Mouse (Mus musculus) hindbrain, embryonic 11.5 days (tissue): Measurements from ENCODE around the gene Pms2. TPM values are rescaled to one million over a fixed set of nuclear protein-coding genes. Genes with fewer than 3 reads are reported as not detected.

Experiments used
- ATAC-seq: fragments of 200-750 bp; cut with Nextera tagmentation; 2 replicates; pipeline ENCODE4 v1.8.0; 2017; ENCODE audit warnings: mild to moderate bottlenecking, moderate TSS enrichment, moderate library complexity; ENCODE audit not compliant: low FRiP score
- DNase-seq: peaks from one replicate; pipeline ENCODE4 v3.0.0-alpha.2; 2015; ENCODE audit warnings: low spot score
- H3K27ac ChIP-seq: fragments of 300-500 bp; sonication (generic); 2 replicates; pipeline ENCODE4 v1.5.1; 2014; ENCODE audit warnings: mild to moderate bottlenecking, low read depth, low read length
- H3K27me3 ChIP-seq: fragments of 300-500 bp; sonication (generic); 2 replicates; pipeline ENCODE4 v1.6.1; 2014; ENCODE audit warnings: mild to moderate bottlenecking, low read length, moderate library complexity, mixed read lengths; ENCODE audit not compliant: control insufficient read depth, insufficient read depth
- H3K36me3 ChIP-seq: fragments of 300-500 bp; sonication (generic); 2 replicates; pipeline ENCODE4 v1.6.1; 2014; ENCODE audit warnings: mild to moderate bottlenecking, low read length, moderate library complexity, mixed read lengths; ENCODE audit not compliant: control insufficient read depth, insufficient read depth
- H3K4me1 ChIP-seq: fragments of 300-500 bp; sonication (generic); replicated peaks from 2 replicates; pipeline ENCODE4 v1.6.1; 2014; ENCODE audit warnings: low read length, mixed read lengths; ENCODE audit not compliant: control insufficient read depth, insufficient read depth
- H3K4me2 ChIP-seq: fragments of 300-500 bp; sonication (generic); replicated peaks from 2 replicates; pipeline ENCODE4 v1.6.1; 2014; ENCODE audit warnings: mild to moderate bottlenecking, low read depth, low read length
- H3K4me3 ChIP-seq: fragments of 300-500 bp; sonication (generic); 2 replicates; pipeline ENCODE4 v1.5.1; 2014; ENCODE audit warnings: low read depth, low read length
- H3K9ac ChIP-seq: fragments of 300-500 bp; sonication (generic); 2 replicates; pipeline ENCODE4 v1.6.1; 2014; ENCODE audit warnings: low read depth, low read length
- H3K9me3 ChIP-seq: fragments of 300-500 bp; sonication (generic); 2 replicates; pipeline ENCODE4 v1.6.1; 2016; ENCODE audit warnings: low read length; ENCODE audit not compliant: control insufficient read depth
- WGBS: fragments of 180-500 bp; shearing (Covaris S2); extraction: QIAGEN DNeasy Blood & Tissue Kit; methylation state at CpG from one replicate; pipeline ENCODE4 v1.1.7; 2014; 5-methylcytosine and 5-hydroxymethylcytosine counted together
- polyA plus RNA-seq: library from polyadenylated mRNA; unstranded; fragments of >200 nt; fragmentation: Nextera tagmentation; extraction: Ambion mirVana; gene quantifications from 2 replicates; pipeline ENCODE4 v1.2.1, GENCODE M21; 2014

Pms2 gene
- polyA plus RNA-seq, 1 experiment from 2014 or later, result 29.5 TPM

DNA sequence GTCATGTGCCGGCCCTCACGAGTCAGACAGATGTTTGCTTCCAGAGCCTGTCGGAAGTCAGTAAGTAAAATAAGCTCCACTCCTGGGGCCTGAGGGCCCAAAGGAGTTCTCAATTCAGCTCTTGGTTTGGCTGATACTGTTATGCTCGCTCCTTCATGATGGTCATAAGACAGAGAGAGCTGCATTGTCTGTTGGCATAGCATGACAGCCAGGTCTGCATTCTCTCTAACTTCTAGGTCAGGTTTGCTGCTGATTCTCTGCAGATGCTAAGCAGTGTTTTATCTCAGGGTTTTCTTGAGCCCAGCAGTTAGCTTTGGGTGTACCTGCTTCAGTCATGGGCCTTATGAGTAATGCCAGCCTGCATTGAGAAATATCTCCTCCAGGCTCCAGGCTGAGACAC lies 19.5 kb downstream of the Pms2 start:
- Histone ChIP-seq H3K4me2 (no peak overlapping the region), H3K4me1 (no peaks in the 10 kb centered on the region), H3K9me3 (no peaks in the 10 kb centered on the region), H3K27me3 (no peaks in the 10 kb centered on the region), H3K9ac (no peak overlapping the region), H3K4me3 (no peak overlapping the region), H3K27ac (no peak overlapping the region), H3K36me3 (peaks cover 9% of the 10 kb centered on the region; the same call in 1 of the 2 replicates)
- ATAC-seq (no peak), DNase-seq (no peak)
- 91% methylated on average over 4 of the region's 4 CpGs for WGBS

GRCm38 (mm10) chr5:143930656-143931055 lies 20.9 kb downstream of the Pms2 start:
- DNase-seq, result no peak
- Histone ChIP-seq H3K36me3 (peaks cover 4% of the 10 kb centered on the region; the same call in 1 of the 2 replicates), H3K9me3 (no peaks in the 10 kb centered on the region), H3K27ac (no peak overlapping the region), H3K27me3 (no peaks in the 10 kb centered on the region), H3K4me1 (no peaks in the 10 kb centered on the region), H3K4me2 (no peak overlapping the region), H3K9ac (no peak overlapping the region), H3K4me3 (no peak overlapping the region)
- 97% methylated on average over 12 of the region's 12 CpGs for WGBS
- no peak for ATAC-seq

GRCm38 (mm10) chr5:143931863-143932580 lies 22.3 kb downstream of the Pms2 start:
- ATAC-seq (no peak), DNase-seq (no peak)
- Histone ChIP-seq H3K27me3 (no peaks in the 10 kb centered on the region), H3K4me3 (no peak overlapping the region), H3K9ac (no peak overlapping the region), H3K9me3 (no peaks in the 10 kb centered on the region), H3K27ac (no peak overlapping the region), H3K36me3 (peaks cover 4% of the 10 kb centered on the region; the same call in 1 of the 2 replicates), H3K4me2 (no peak overlapping the region), H3K4me1 (no peaks in the 10 kb centered on the region)
- WGBS, result 89% methylated on average over 6 of the region's 6 CpGs

- Histone ChIP-seq H3K4me1 (no peaks in the 10 kb centered on the region), H3K4me2 (no peak within 1 kb of the TSS; the same call in 1 of the 2 replicates), H3K9ac (no peak within 1 kb of the TSS), H3K27me3 (no peaks in the 10 kb centered on the region), H3K9me3 (no peaks in the 10 kb centered on the region), H3K36me3 (peaks cover 4% of the 10 kb centered on the region; the same call in 1 of the 2 replicates), H3K27ac (no peak within 1 kb of the TSS), H3K4me3 (no peak within 1 kb of the TSS)
- WGBS, result 14% methylated on average over 8 of the region's 8 CpGs
- ATAC-seq (no peak), DNase-seq (peak; percentile 52)
Observed at GRCm38 (mm10) chr5:143932831-143933230, 23.1 kb downstream of the Pms2 start, which contains the start of gene Rsph10b. Gene Rsph10b, plus strand, starts transcription at chr5:143933035.

DNA sequence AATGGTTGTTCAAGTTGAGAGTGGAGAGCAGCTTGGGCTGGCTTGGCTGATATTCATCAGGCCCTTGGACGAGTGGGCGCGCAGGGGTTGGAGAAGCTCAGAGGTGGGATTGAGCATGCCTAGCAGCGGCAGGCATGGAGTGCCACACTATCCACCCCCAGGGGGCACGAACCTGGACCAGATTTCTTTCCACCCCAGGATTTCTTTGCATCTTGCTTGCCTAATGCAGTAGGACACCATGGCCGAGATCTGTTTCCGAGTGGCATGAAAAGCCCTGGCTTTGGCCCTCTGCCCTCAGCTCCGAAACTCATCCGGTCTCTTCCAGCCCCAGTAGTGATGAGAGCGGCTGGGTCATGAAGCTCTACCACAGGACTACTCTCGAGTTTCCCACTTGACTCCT lies 23.6 kb downstream of the Pms2 start:
- no peak for DNase-seq
- no peaks in the 10 kb centered on the region for H3K4me1 ChIP-seq
- WGBS, result 90% methylated on average over 11 of the region's 11 CpGs

GRCm38 (mm10) chr5:143933875-143934274 lies 24.1 kb downstream of the Pms2 start:
- ATAC-seq (no peak), DNase-seq (no peak)
- peaks cover 4% of the 10 kb centered on the region; the same call in 1 of the 2 replicates for H3K36me3 ChIP-seq
- H3K4me3 ChIP-seq, result no peak overlapping the region
- no peak overlapping the region for H3K27ac ChIP-seq
- H3K4me2 ChIP-seq, result no peak overlapping the region
- H3K9ac ChIP-seq, result no peak overlapping the region
- 93% methylated on average over 1 of the region's 1 CpGs for WGBS
- no peaks in the 10 kb centered on the region for H3K4me1 ChIP-seq
- no peaks in the 10 kb centered on the region for H3K9me3 ChIP-seq
- H3K27me3 ChIP-seq, result no peaks in the 10 kb centered on the region

More for the DNA sequence above, 23.6 kb downstream of the Pms2 start:
- H3K4me3 ChIP-seq, result no peak overlapping the region
- H3K27ac ChIP-seq, result no peak overlapping the region
- no peaks in the 10 kb centered on the region for H3K9me3 ChIP-seq
- no peaks in the 10 kb centered on the region for H3K27me3 ChIP-seq
- no peak overlapping the region for H3K4me2 ChIP-seq
- ATAC-seq, result no peak
- no peak overlapping the region for H3K9ac ChIP-seq
- H3K36me3 ChIP-seq, result peaks cover 4% of the 10 kb centered on the region; the same call in 1 of the 2 replicates

DNA sequence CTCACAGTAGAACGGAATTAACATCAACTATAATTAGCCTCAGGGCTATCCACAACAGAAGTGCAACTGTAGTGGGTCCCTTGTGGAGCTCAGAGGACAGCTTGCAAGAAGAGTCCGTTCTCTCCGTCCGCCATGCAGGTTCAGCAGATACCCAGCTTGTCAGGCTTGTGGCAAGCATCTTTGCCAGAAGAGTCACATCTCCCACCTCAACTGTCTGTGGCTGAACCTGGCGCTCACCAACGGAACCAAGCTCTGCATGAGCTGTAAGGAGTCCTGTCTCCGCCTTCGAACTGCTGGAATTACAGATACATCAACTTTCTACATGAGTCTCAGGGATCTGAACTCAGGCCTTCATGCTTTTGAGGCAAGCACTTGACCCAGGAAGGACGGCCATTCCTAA lies 26.4 kb downstream of the Pms2 start:
- no peak overlapping the region for H3K4me2 ChIP-seq
- WGBS, result 86% methylated on average over 9 of the region's 9 CpGs
- H3K27me3 ChIP-seq, result no peaks in the 10 kb centered on the region
- H3K4me1 ChIP-seq, result no peaks in the 10 kb centered on the region
- no peak overlapping the region for H3K27ac ChIP-seq
- H3K9ac ChIP-seq, result no peak overlapping the region
- no peaks in the 10 kb centered on the region for H3K36me3 ChIP-seq
- no peak overlapping the region for H3K4me3 ChIP-seq
- no peaks in the 10 kb centered on the region for H3K9me3 ChIP-seq
- DNase-seq (no peak), ATAC-seq (no peak)

DNA sequence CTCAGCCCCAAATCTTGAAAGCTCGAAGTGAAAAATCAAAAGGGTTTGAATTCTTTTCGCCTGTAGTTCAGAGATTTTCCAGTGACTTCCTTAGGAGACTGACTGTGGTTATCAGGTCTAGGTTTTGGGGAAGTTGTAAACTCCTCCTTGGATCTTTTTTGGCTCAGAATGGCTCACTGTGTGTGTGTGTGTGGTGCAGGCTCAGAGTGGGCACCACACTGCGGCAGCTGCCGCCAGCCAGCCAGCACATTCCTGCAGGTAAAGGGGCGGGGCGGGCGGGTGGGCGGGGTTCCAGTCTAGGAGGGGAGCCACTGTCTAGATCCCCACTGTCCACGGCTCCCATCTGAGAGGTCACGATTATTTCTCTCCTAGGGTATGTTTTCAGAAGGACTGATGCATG lies 31.8 kb downstream of the Pms2 start:
- no peak overlapping the region for H3K4me2 ChIP-seq
- H3K27me3 ChIP-seq, result no peaks in the 10 kb centered on the region
- H3K9ac ChIP-seq, result no peak overlapping the region
- no peak overlapping the region for H3K27ac ChIP-seq
- no peaks in the 10 kb centered on the region for H3K36me3 ChIP-seq
- H3K4me3 ChIP-seq, result no peak overlapping the region
- H3K4me1 ChIP-seq, result no peaks in the 10 kb centered on the region
- H3K9me3 ChIP-seq, result no peaks in the 10 kb centered on the region
- WGBS, result 19% methylated on average over 10 of the region's 10 CpGs
- no peak for DNase-seq
- no peak for ATAC-seq
